Comparison of ENCODE assay signal across 9 mouse cellular contexts in genomic region chr17:24858967-24859366, GRCm38 (mm10). TPM values are rescaled to one million over a fixed set of nuclear protein-coding genes. Genes with fewer than 3 reads are reported as not detected.
DNase-seq lines count a peak whose midpoint lies in the region; ATAC-seq lines count a peak whose summit lies in the region.
"Had no signal": no experiment of that assay in that cellular context is flagged by ENCODE, and none has a peak within 500 bp of the region (broad histone marks: within the 10 kb centered on the region; RNA-seq: fewer than 3 reads in every experiment).

No protein-coding gene starts in this region.

- H3K27me3 ChIP-seq in kidney, embryonic 15.5 days: no peaks in the 10 kb centered on the region
- H3K27me3 ChIP-seq: heart, embryonic 15.5 days had no signal

- H3K4me2 ChIP-seq in kidney, embryonic 15.5 days: no peak overlapping the region
- H3K4me2 ChIP-seq: heart, embryonic 15.5 days had no signal

- H3K9me3 ChIP-seq in kidney, embryonic 15.5 days (replicated peaks): no peaks in the 10 kb centered on the region
- H3K9me3 ChIP-seq: heart, embryonic 15.5 days had no signal

- H3K4me1 ChIP-seq in kidney, embryonic 15.5 days: no peaks in the 10 kb centered on the region
- H3K4me1 ChIP-seq: heart, embryonic 15.5 days had no signal

- 0 out of 2 replicates have a peak, but pooled peaks have one; percentile 66 for ATAC-seq in kidney, embryonic 15.5 days (replicated peaks; ENCODE audit: low FRiP score)

- H3K36me3 ChIP-seq in kidney, embryonic 15.5 days: peaks cover 85% of the 10 kb centered on the region

- WGBS in kidney, embryonic 15.5 days: 94% methylated on average over 6 of the region's 6 CpGs

- H3K27ac ChIP-seq in kidney, embryonic 15.5 days: no peak overlapping the region
- H3K27ac ChIP-seq: heart, embryonic 15.5 days had no signal

- no peak overlapping the region for H3K4me3 ChIP-seq in kidney, embryonic 15.5 days (replicated peaks)
- H3K4me3 ChIP-seq: heart, embryonic 15.5 days had no signal

- no peak for DNase-seq in kidney, postnatal 4 days
- peak; percentile 70 for DNase-seq in c-Kit-negative CD71-positive TER-119-positive erythroid progenitor cells, embryonic 14.5 days (ENCODE audit: low read depth, low spot score)
- DNase-seq in layer of hippocampus, adult 9-11 months: peak; percentile 52
- peak; percentile 33 for DNase-seq in skeletal muscle tissue, adult 2 months (ENCODE audit: low read depth, low spot score)
- DNase-seq in frontal cortex, adult 2 months (ENCODE audit: extremely low spot score in 1 of 2, low spot score in 1 of 2): no peak
- DNase-seq in thymus, postnatal 10 days (ENCODE audit: low spot score in 2 of 2): no peak
- DNase-seq: adrenal gland, adult 8-10 months had no signal

- no peak overlapping the region for H3K9ac ChIP-seq in kidney, embryonic 15.5 days
- H3K9ac ChIP-seq: heart, embryonic 15.5 days had no signal

RNA-seq across cellular contexts. Expression of gene Igfals, which starts 6.8 kb away (rescaled TPM):
- 1.7 and 2.1 TPM in 2 replicates for polyA plus RNA-seq in kidney, embryonic 15.5 days (2015; fragmentation: Nextera tagmentation; extraction: Ambion mirVana)
- 0.06 and 0.16 TPM in 2 replicates for polyA plus RNA-seq in frontal cortex, adult 2 months (2012; rRNA removed)

RNA-seq across cellular contexts. Expression of gene Fahd1, which starts 8.8 kb away (rescaled TPM):
- 39.3 and 40.8 TPM in 2 replicates for polyA plus RNA-seq in kidney, embryonic 15.5 days (2015; fragmentation: Nextera tagmentation; extraction: Ambion mirVana)
- 23.5 and 26.0 TPM in 2 replicates for polyA plus RNA-seq in frontal cortex, adult 2 months (2012; rRNA removed)

RNA-seq across cellular contexts. Expression of gene Hagh, which starts 19.0 kb away (rescaled TPM):
- polyA plus RNA-seq in kidney, embryonic 15.5 days (2015; fragmentation: Nextera tagmentation; extraction: Ambion mirVana): 52.3 and 53.4 TPM in 2 replicates
- 125 and 142 TPM in 2 replicates for polyA plus RNA-seq in frontal cortex, adult 2 months (2012; rRNA removed)

RNA-seq across cellular contexts. Expression of gene Nubp2, which starts 27.2 kb away (rescaled TPM):
- polyA plus RNA-seq in kidney, embryonic 15.5 days (2015; fragmentation: Nextera tagmentation; extraction: Ambion mirVana): 54.2 and 57.8 TPM in 2 replicates
- 29.0 and 31.4 TPM in 2 replicates for polyA plus RNA-seq in frontal cortex, adult 2 months (2012; rRNA removed)

RNA-seq across cellular contexts. Expression of gene Spsb3, which starts 27.5 kb away (rescaled TPM):
- polyA plus RNA-seq in kidney, embryonic 15.5 days (2015; fragmentation: Nextera tagmentation; extraction: Ambion mirVana): 40.6 and 43.7 TPM in 2 replicates
- polyA plus RNA-seq in frontal cortex, adult 2 months (2012; rRNA removed): 69.1 and 78.1 TPM in 2 replicates

Comparison
In these comparisons a context has a peak if more than half of its experiments do, and no peak if none do; other contexts are left out.
1. DNase-seq: peak in c-Kit-negative CD71-positive TER-119-positive erythroid progenitor cells, embryonic 14.5 days (single experiment), layer of hippocampus, adult 9-11 months (single experiment) and skeletal muscle tissue, adult 2 months (single experiment); none in kidney, postnatal 4 days (0 of 2), frontal cortex, adult 2 months (0 of 2) and thymus, postnatal 10 days (0 of 2).